In genomic region chr6:121498819-121499535, GRCm38 (mm10) we compare ENCODE assay signal across 10 mouse cellular contexts. TPM values are rescaled to one million over a fixed set of nuclear protein-coding genes. Genes with fewer than 3 reads are reported as not detected.
DNase-seq lines count a peak whose midpoint lies in the region; ATAC-seq and TF ChIP-seq lines count a peak whose summit lies in the region.
"Had no signal": no experiment of that assay in that cellular context is flagged by ENCODE, and none has a peak within 500 bp of the region (broad histone marks: within the 10 kb centered on the region; RNA-seq: fewer than 3 reads in every experiment).

No protein-coding gene starts in this region.

- H3K4me2 ChIP-seq in forebrain, embryonic 12.5 days, result peak overlapping the region; percentile 17; the same call in 1 of the 2 replicates
- H3K4me2 ChIP-seq: heart, embryonic 15.5 days had no signal

- no peak for TF ChIP-seq CTCF in gastrocnemius, adult 2 months (IDR thresholded peaks at IDR 0.05)

- peaks cover 17% of the 10 kb centered on the region for H3K4me1 ChIP-seq in forebrain, embryonic 12.5 days
- H3K4me1 ChIP-seq: heart, embryonic 15.5 days had no signal

- H3K9me3 ChIP-seq in forebrain, embryonic 12.5 days, result no peaks in the 10 kb centered on the region
- H3K9me3 ChIP-seq: heart, embryonic 15.5 days had no signal

- intact Hi-C loops in gastrocnemius, adult 2 months (cut with DNase I), result no loop called here

- DNase-seq in right cerebral cortex, postnatal 25 days, result peak; percentile 15
- no peak for DNase-seq in right cerebral cortex, postnatal 36 days (ENCODE audit: low spot score in 2 of 2)
- peak; percentile 25 to 36 for DNase-seq in layer of hippocampus, postnatal 14 days (ENCODE audit: low spot score in 2 of 2)
- DNase-seq in retina, postnatal 7 days (ENCODE audit: low read depth, low spot score), result peak; percentile 78
- DNase-seq in lung, postnatal 36 days, result no peak
- DNase-seq in gastrocnemius, adult 2 months, result no peak
- DNase-seq in left cerebral cortex, adult 18-20 months (ENCODE audit: low spot score in 2 of 2), result no peak

- no peak overlapping the region for H3K4me3 ChIP-seq in forebrain, embryonic 12.5 days (replicated peaks)
- no peak overlapping the region for H3K4me3 ChIP-seq in gastrocnemius, adult 2 months
- H3K4me3 ChIP-seq: heart, embryonic 15.5 days had no signal

- H3K27ac ChIP-seq in forebrain, embryonic 12.5 days, result no peak overlapping the region
- no peak overlapping the region for H3K27ac ChIP-seq in gastrocnemius, adult 2 months
- H3K27ac ChIP-seq: heart, embryonic 15.5 days had no signal

- no peaks in the 10 kb centered on the region for H3K36me3 ChIP-seq in forebrain, embryonic 12.5 days (replicated peaks)
- H3K36me3 ChIP-seq: heart, embryonic 15.5 days had no signal

- peak; percentile 73 for ATAC-seq in forebrain, embryonic 12.5 days (ENCODE audit: low FRiP score)

- no peaks in the 10 kb centered on the region for H3K27me3 ChIP-seq in forebrain, embryonic 12.5 days

- WGBS in forebrain, embryonic 12.5 days, result 19% methylated on average over 9 of the region's 9 CpGs

- H3K9ac ChIP-seq in forebrain, embryonic 12.5 days, result no peak overlapping the region
- H3K9ac ChIP-seq: heart, embryonic 15.5 days had no signal

RNA-seq across cellular contexts. Expression of gene Iqsec3, which starts 25.5 kb away (rescaled TPM):
- 2.4 TPM in 2 replicates for polyA plus RNA-seq in forebrain, embryonic 12.5 days (2016; fragmentation: Nextera tagmentation; extraction: Ambion mirVana)
- 100 to 1,000 TPM; 112 to 118 TPM for total RNA-seq in layer of hippocampus, postnatal 14 days (2021)
- total RNA-seq in gastrocnemius, adult 2 months (2021), result under 1 TPM; 0.41 to 0.70 TPM
- 100 to 1,000 TPM; 108 to 115 TPM for total RNA-seq in left cerebral cortex, adult 18-20 months (2021)
- total RNA-seq: liver, adult 2 months had no signal
- polyA plus RNA-seq: heart, embryonic 15.5 days; liver, adult 2 months had no signal

Comparison
In these comparisons a context has a peak if more than half of its experiments do, and no peak if none do; other contexts are left out.
1. DNase-seq: peak in right cerebral cortex, postnatal 25 days (single experiment), layer of hippocampus, postnatal 14 days (2 of 2) and retina, postnatal 7 days (single experiment); none in right cerebral cortex, postnatal 36 days (0 of 2), lung, postnatal 36 days (single experiment), gastrocnemius, adult 2 months (single experiment) and left cerebral cortex, adult 18-20 months (0 of 2).
2. RNA of gene Iqsec3, which starts 25.5 kb away (total RNA-seq): 112 to 118 TPM in layer of hippocampus, postnatal 14 days and 108 to 115 TPM in left cerebral cortex, adult 18-20 months; 0.41 to 0.70 TPM in gastrocnemius, adult 2 months; every median in the first group is over 10 times any median in the second.